Mouse (Mus musculus) kidney, adult 2 months (tissue): ENCODE measurements around the gene Btrc. TPM values are rescaled to one million over a fixed set of nuclear protein-coding genes. Genes with fewer than 3 reads are reported as not detected.

ENCODE experiments used
- DNase-seq: peaks from one replicate; pipeline ENCODE4 v3.0.0; 2021
- H3K27ac ChIP-seq: fragments of 200-500 bp; 2 replicates; pipeline ENCODE4 v1.5.1; 2012; ENCODE audit warnings: low read depth, low read length, control low read depth, inconsistent platforms; ENCODE audit not compliant: insufficient read depth
- H3K27me3 ChIP-seq: fragments of 200-500 bp; replicated peaks from 2 replicates; pipeline ENCODE4 v1.6.1; 2012; ENCODE audit warnings: mild to moderate bottlenecking, moderate library complexity, low read length, inconsistent platforms; ENCODE audit not compliant: control insufficient read depth, insufficient read depth
- H3K36me3 ChIP-seq: fragments of 200-500 bp; 2 replicates; pipeline ENCODE4 v1.6.1; 2012; ENCODE audit warnings: mild to moderate bottlenecking, moderate library complexity, low read length, inconsistent platforms; ENCODE audit not compliant: control insufficient read depth, insufficient read depth
- H3K4me1 ChIP-seq: fragments of 200-500 bp; 2 replicates; pipeline ENCODE4 v1.6.1; 2011; ENCODE audit warnings: low read length; ENCODE audit not compliant: control insufficient read depth, insufficient read depth
- H3K4me3 ChIP-seq: fragments of 200-500 bp; 2 replicates; pipeline ENCODE4 v1.5.1; 2011; ENCODE audit warnings: mild to moderate bottlenecking, low read depth, low read length, control low read depth; ENCODE audit not compliant: insufficient read depth
- CTCF ChIP-seq: fragments of 200-500 bp; conservative IDR thresholded peaks from 2 replicates; pipeline ENCODE4 v1.5.1; 2011; ENCODE audit warnings: low read depth, mild to moderate bottlenecking, control low read depth, low read length, moderate library complexity, mixed read lengths; ENCODE audit not compliant: insufficient read depth, insufficient read length
- POLR2A ChIP-seq: fragments of 200-500 bp; IDR thresholded peaks from one replicate; pipeline ENCODE4 v1.6.1; 2011; ENCODE audit warnings: low read depth, low read length, control low read depth
- WGBS: fragments of 180-500 bp; shearing (Covaris S2); methylation state at CpG from one replicate; pipeline ENCODE4 v1.1.7; 2018; 5-methylcytosine and 5-hydroxymethylcytosine counted together
- polyA plus RNA-seq: library from polyadenylated mRNA; depleted of rRNA; stranded (reverse); fragments of >200 nt; gene quantifications from 2 replicates; pipeline ENCODE4 v1.2.3, GENCODE M21; 2012

Btrc gene
- polyA plus RNA-seq, 1 experiment, result 23.4 TPM

DNA sequence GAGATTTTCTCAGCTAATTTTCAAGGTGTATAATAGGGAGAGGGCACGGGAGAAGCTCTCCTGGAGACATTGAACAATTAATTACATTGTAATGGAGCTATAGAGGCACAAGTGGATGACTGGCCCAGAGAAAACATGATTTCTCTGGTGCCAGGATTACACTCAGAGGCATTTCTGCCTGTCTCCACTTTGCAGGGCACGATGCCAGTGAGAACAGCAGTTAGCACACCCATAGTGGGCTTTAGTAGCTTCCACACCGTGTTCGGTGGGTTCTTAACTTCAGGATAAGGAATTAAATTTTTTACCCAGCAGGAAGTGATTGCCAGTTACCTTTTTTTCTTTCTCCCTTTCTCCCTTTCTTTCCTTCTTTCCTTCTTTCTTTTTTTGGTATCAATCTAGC lies 147.9 kb downstream of the Btrc start:
- H3K27me3 ChIP-seq, result no peaks in the 10 kb centered on the region
- H3K4me1 ChIP-seq, result no peaks in the 10 kb centered on the region
- no peak overlapping the region for H3K4me3 ChIP-seq
- 85% methylated on average over 4 of the region's 4 CpGs for WGBS
- no peaks in the 10 kb centered on the region; the same call in 1 of the 2 replicates for H3K36me3 ChIP-seq
- H3K27ac ChIP-seq, result no peak overlapping the region
- TF ChIP-seq CTCF, result no peak
- no peak for TF ChIP-seq POLR2A
- DNase-seq, result no peak

GRCm38 (mm10) chr19:45515341-45515740 lies 151.8 kb downstream of the Btrc start:
- TF ChIP-seq POLR2A, result no peak
- TF ChIP-seq CTCF, result no peak
- no peaks in the 10 kb centered on the region; the same call in 1 of the 2 replicates for H3K36me3 ChIP-seq
- no peak overlapping the region for H3K4me3 ChIP-seq
- no peaks in the 10 kb centered on the region for H3K4me1 ChIP-seq
- no peaks in the 10 kb centered on the region for H3K27me3 ChIP-seq
- DNase-seq, result no peak
- WGBS, result 91% methylated on average over 2 of the region's 2 CpGs
- no peak overlapping the region for H3K27ac ChIP-seq

DNA sequence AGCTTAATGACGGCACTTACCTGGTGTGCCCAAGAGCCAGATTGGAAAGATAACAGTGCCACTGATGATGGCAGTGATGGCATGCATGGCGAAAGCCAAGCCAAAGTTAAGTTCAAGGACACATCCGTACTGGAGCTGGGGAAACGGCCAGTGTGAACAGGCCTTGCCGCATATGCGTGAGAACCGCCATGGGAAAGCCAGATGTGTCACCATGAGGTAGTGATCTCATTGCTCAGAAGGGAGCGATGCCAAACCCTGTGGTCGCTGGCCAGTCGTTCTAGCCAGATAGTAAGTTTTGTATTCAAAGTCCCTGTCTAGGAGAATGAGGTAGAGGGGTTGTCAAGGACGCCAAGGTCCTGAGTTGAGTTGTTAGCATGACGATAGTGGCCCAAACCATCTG lies 152.7 kb downstream of the Btrc start:
- WGBS, result 91% methylated on average over 12 of the region's 12 CpGs
- H3K36me3 ChIP-seq, result no peaks in the 10 kb centered on the region; the same call in 1 of the 2 replicates
- no peaks in the 10 kb centered on the region for H3K4me1 ChIP-seq
- no peak overlapping the region for H3K4me3 ChIP-seq
- TF ChIP-seq POLR2A, result no peak
- no peak for TF ChIP-seq CTCF
- H3K27me3 ChIP-seq, result no peaks in the 10 kb centered on the region
- H3K27ac ChIP-seq, result no peak overlapping the region
- no peak for DNase-seq

DNA sequence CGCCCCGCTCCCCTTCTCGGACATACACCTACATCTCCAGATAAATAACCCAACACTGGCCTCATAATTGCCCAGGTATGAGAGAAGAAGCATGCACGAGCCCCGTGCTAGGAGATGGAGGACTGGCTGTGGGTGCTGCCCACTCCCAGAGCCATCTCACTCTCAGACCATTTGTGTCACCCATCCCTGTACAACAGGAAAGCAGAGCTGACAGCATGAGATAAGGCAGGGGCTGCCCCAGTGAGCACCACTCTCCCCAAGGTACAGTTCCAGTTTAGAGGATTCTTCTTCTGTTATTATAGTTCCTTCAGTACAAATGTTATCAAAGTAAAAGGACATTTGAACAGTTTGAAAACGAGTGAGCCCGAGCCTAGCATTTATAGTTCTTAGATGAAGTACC lies 163.8 kb downstream of the Btrc start:
- H3K4me1 ChIP-seq, result no peaks in the 10 kb centered on the region
- DNase-seq, result no peak
- no peaks in the 10 kb centered on the region for H3K27me3 ChIP-seq
- no peak overlapping the region for H3K4me3 ChIP-seq
- WGBS, result 93% methylated on average over 7 of the region's 7 CpGs
- H3K36me3 ChIP-seq, result peaks cover 2% of the 10 kb centered on the region
- TF ChIP-seq CTCF (no peak), POLR2A (no peak)
- H3K27ac ChIP-seq, result no peak overlapping the region

- no peaks in the 10 kb centered on the region for H3K27me3 ChIP-seq
- TF ChIP-seq CTCF (no peak), POLR2A (no peak)
- 89% methylated on average over 10 of the region's 10 CpGs for WGBS
- no peak for DNase-seq
- H3K27ac ChIP-seq, result no peak overlapping the region
- peaks cover 2% of the 10 kb centered on the region for H3K36me3 ChIP-seq
- no peaks in the 10 kb centered on the region for H3K4me1 ChIP-seq
- no peak overlapping the region for H3K4me3 ChIP-seq
Observed at GRCm38 (mm10) chr19:45527931-45528534, 164.5 kb downstream of the Btrc start.

DNA sequence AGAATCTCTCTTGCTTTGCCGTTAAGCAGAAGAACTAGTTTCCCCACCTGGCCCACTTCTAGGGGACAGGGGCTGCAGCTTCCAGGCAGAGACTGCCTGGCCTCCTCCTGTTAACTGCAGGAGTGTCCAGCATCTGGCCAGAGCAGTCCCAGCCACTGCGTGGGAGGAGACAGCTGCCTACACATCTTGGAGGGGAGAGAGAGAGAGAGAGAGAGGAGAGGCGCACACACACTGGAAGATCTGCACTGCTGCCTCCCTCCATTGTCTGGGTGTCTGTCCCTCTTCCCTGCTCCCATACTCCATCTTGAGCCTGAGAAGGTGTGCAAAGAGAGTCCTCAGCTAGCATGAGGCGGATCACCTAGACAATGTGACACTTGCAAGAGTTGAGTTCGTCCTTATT lies 165.8 kb downstream of the Btrc start:
- Histone ChIP-seq H3K36me3 (peaks cover 2% of the 10 kb centered on the region), H3K27me3 (no peaks in the 10 kb centered on the region), H3K4me3 (no peak overlapping the region), H3K27ac (no peak overlapping the region), H3K4me1 (no peaks in the 10 kb centered on the region)
- 66% methylated on average over 5 of the region's 5 CpGs for WGBS
- DNase-seq, result no peak
- no peak for TF ChIP-seq CTCF
- no peak for TF ChIP-seq POLR2A

- WGBS, result 71% methylated on average over 15 of the region's 15 CpGs
- H3K36me3 ChIP-seq, result peaks cover 2% of the 10 kb centered on the region
- H3K4me3 ChIP-seq, result no peak overlapping the region
- H3K27ac ChIP-seq, result no peak overlapping the region
- H3K4me1 ChIP-seq, result no peaks in the 10 kb centered on the region
- no peaks in the 10 kb centered on the region for H3K27me3 ChIP-seq
- DNase-seq, result no peak
- no peak for TF ChIP-seq POLR2A
- TF ChIP-seq CTCF, result no peak
Observed at GRCm38 (mm10) chr19:45530200-45530995, 166.9 kb downstream of the Btrc start.
